Mouse (Mus musculus): Measurements from ENCODE around the gene Ccdc30.

Gene Ccdc30

GRCm38 (mm10) chr4:119417270-119417669 lies 1.9 kb upstream of the Ccdc30 start:
- no peak for DNase-seq (ENCODE audit: low spot score in 2 of 2)

GRCm38 (mm10) chr4:119412791-119413190 lies 2.5 kb downstream of the Ccdc30 start:
- no peak for DNase-seq (ENCODE audit: low spot score in 2 of 2)

DNA sequence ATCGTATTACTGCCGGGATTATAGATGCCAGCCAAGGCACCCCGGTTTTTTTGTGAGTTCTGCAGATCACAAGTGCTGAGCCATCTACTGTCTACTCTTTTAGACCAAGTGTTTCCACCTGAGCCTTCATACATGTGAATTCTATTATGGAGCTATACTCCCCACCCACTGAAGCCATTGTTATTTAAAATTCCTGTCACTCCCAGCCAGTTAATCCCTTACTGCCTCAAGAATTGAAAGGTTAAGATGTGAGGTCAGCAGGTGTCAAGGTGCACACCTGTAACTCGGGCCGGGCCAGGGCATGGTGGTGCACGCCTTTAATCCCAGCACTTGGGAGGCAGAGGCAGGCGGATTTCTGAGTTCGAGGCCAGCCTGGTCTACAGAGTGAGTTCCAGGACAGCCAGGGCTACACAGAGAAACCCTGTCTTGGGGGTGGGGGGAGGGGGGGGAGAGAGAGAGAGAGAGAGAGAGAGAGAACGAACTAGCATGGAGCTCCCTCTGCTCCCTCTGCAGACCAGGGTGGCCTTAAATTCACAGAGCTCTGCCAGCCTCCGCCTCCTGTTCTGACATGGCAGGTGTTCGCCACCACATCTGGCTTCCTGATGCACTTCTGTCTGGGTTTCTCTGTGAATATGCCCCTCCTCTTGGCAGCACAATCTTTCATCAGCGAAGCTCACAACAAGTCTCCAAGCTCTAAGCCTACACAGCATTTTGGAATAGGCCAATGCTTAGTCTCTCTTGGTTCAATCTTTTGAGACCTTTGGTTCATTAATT lies 3.3 kb downstream of the Ccdc30 start:
- DNase-seq (ENCODE audit: low spot score in 2 of 2) = no peak

DNA sequence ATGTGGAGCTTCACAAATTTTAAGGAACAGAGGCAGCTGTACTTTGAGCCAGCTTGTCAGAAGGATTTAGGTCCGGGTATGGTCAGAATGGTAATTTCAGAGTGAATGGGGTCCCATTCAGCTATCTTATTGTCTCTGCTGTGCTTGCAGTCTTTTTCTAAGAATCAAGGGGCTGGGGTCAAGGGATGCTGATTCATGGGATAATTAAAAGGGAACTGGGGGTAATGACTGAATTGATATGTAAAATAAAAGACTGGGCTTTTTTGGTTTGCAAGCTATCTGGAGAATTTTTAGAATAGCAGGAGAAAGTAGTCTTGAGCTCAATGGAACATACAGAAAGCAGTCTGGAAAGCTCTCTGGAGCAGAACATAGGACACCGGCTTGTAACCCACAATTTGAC lies 11.9 kb downstream of the Ccdc30 start:
- no peak for DNase-seq (ENCODE audit: low spot score in 2 of 2)

DNA sequence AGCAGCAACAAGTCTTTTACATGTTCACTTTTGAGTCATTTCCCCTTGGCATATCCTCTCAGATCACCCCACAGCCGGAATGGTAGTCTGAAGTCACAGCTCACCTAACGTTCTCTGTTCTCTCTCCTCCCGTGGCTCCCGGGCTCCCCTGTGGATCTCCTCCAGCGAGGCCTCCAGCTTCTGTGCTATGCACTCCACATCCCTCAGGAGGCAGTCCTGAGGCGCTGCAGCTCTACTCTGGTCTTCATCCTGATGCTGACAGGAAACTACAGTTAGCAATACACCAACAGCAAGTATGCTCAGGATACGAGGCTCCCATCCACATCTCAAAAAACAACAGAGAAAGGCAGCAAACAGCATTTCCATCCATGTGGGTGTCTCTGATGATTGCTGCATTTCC lies 14.4 kb downstream of the Ccdc30 start:
- DNase-seq (ENCODE audit: low spot score in 2 of 2) = no peak

DNA sequence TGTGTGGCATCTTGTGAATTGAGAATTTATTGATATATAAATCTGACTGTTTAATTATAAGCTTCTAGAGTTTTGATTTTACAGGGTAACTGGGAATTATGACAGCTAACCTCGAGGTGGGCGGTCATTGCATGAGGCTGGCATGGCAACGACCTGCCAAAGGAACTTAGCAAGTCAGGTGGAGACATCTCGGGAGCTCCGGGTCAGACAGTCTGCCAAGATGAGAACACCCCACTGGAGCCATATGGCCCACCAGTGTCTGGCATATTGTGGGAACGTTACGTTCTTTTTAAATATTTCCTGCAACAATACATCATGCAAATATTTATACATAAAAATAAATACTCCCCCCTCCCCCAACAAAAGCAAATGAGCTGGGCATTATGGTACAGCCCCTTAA lies 16.6 kb downstream of the Ccdc30 start:
- no peak for DNase-seq (ENCODE audit: low spot score in 2 of 2)

- DNase-seq (ENCODE audit: low spot score in 2 of 2) = peak; percentile 44 to 67
Measured at GRCm38 (mm10) chr4:119390369-119390768, 25.0 kb downstream of the Ccdc30 start.

DNA sequence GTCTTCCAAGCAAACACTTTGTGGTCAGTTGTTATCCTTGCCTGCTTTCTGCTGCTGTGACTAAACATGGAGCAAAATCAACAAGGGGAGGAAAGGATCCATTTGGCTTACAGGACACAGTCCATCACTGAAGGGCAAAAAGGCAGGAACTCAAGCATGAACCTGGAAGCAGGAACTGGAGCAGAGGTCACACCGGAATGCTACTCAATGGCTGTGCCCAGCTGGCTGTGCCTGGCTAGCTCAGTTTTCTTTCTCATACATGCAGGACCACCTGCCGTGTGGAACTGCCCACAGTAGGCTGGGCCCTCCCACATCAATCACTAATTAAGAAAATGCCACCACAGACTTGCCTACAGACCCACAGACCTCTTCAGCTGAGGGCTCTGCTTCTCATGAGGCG lies 26.1 kb downstream of the Ccdc30 start:
- no peak for DNase-seq (ENCODE audit: low spot score in 2 of 2)

- no peak for DNase-seq (ENCODE audit: low spot score in 2 of 2)
Measured at GRCm38 (mm10) chr4:119381471-119382190, 33.7 kb downstream of the Ccdc30 start.

DNA sequence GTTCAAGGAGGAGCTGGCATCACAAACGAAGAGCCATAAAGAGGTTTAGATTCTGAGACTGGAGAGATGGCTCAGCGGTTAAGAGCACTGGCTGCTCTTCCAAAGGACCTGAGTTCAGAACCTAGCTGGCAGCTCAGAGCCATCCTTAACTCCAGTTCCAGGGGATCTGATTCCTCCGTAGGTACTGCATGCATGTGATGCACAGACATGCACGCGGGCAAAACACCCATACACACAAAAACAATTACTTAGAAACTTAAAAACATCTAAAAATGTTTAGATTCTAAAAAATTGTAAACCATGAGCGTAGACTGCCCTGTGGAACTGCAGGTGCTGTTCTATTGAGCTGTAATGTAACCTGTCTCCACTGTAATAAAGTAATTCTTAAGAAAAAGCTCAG lies 45.9 kb downstream of the Ccdc30 start:
- no peak for DNase-seq (ENCODE audit: low spot score in 2 of 2)

GRCm38 (mm10) chr4:119366758-119367526 lies 48.4 kb downstream of the Ccdc30 start:
- no peak for DNase-seq (ENCODE audit: low spot score in 2 of 2)

GRCm38 (mm10) chr4:119362231-119362630 lies 53.1 kb downstream of the Ccdc30 start:
- no peak for DNase-seq (ENCODE audit: low spot score in 2 of 2)

GRCm38 (mm10) chr4:119359196-119359971 lies 55.9 kb downstream of the Ccdc30 start:
- no peak for DNase-seq (ENCODE audit: low spot score in 2 of 2)

- no peak for DNase-seq (ENCODE audit: low spot score in 2 of 2)
Measured at GRCm38 (mm10) chr4:119345508-119345907, 69.8 kb downstream of the Ccdc30 start.

GRCm38 (mm10) chr4:119338861-119339361 lies 76.4 kb downstream of the Ccdc30 start:
- DNase-seq (ENCODE audit: low spot score in 2 of 2) = peak; percentile 21 to 50

DNA sequence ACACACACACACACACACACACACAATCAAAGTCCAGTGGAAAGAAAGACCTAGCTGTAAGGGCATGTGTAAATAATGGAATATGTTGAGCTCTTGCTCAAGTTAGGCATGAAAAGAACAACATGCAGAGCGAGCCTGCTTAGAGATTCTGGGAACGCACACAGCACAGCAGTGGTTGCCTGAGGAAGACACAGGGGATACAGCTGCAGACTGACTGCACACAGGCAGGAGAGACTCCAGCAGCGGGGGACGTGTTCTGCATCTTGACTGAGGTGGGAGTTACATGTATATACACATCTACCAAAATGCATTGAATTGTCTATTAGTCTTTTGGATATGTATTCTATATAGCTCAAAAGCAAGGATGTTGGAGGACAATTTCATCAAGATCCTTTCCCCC lies 76.9 kb downstream of the Ccdc30 start:
- DNase-seq (ENCODE audit: low spot score in 2 of 2) = no peak

- no peak for DNase-seq (ENCODE audit: low spot score in 2 of 2)
Measured at GRCm38 (mm10) chr4:119333487-119333886, 81.8 kb downstream of the Ccdc30 start.

GRCm38 (mm10) chr4:119320896-119321550 lies 94.3 kb downstream of the Ccdc30 start:
- peak; percentile 10 to 21 for DNase-seq (ENCODE audit: low spot score in 2 of 2)

- DNase-seq (ENCODE audit: low spot score in 2 of 2) = peak; percentile 86 to 95
Measured at GRCm38 (mm10) chr4:119320131-119320830, 95.0 kb downstream of the Ccdc30 start, which contains the start of gene Ppih. Gene Ppih (minus strand): TSS chr4:119320546.

DNA sequence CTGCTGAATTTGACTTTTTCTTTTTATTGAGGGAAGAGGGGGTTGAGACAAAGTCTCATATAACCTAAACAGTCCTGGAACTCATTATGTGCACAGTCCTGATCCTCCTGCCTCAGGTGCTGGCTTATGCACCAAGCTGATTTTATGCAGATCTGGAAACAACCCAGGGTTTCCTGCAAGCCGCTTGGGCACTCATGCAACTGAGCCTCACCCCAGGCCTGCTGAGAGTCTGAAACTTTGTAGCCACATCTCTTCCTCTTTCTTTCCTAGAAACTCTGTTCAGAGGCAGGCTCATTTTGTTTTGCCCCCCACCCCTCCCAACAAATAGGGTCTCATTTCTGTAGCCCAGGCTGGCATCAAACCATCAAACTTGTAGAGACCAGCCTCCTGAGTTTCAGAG lies 101.6 kb downstream of the Ccdc30 start:
- peak in 1 of 2 experiments; percentile 33 for DNase-seq (ENCODE audit: low spot score in 2 of 2)
